Mouse (Mus musculus) urinary bladder, postnatal 4 days (tissue): ENCODE data around the gene Odf4.
"Not testable (repeated sequence)": the region's sequence is repeated elsewhere in the genome, so short reads cannot be mapped to it uniquely, and the experiment has no call there.

Source experiments
- DNase-seq, 2 experiments: peaks; one replicate each; pipeline ENCODE4 v3.0.0; 2021 to 2022; ENCODE audit warnings: low spot score in 2 of 2

Gene Odf4

DNA sequence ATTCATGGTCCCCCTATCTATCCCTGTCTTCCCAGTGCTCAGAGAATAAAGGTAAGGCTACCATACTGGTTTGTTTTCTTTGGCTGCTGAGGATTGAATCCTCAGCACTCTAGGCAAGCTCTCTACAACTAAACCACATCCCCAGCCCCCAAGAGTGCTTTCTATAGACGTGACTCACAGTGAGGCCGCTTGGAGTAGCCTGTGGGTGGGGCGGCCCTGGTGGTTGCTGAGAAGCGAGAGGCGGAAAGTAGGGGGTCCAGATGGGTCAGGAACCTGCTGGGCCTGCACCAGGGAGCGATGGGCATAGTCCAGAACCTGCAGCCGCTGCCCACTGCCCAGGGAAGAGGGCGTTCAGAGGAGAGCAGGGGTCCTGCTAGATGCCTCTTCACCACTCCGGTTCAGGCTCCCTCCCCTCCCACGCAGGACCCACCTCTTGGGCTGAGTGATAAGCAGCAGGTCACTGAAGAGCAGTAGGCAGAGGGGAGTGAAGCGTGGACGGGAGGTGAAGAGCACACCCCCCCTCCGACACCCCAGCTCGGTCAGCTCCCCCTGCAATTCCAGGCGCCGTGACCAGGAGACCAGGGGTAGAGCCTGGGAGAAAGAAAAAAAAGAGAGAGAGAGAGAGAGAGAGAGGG, 20.0 kb upstream of the Odf4 start:
- DNase-seq: no peak

DNA sequence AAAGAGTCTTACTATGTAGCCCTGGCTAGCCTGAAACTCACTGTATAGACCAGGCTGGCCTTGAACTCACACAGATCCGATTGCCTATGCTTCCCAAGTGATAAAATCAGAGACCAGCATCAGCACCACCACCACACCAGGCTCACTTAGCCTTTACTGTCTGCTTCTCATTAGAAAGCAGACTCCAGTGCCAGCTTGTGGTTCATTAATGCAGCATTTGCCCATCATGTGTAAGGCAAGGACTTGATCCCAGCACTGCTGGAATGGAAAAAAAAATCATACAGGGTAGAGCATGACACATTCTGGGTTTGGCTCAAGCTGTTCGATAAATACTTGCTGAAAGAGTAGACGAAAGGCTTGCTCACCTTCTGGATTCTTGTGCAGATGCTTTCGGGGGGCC, 19.1 kb upstream of the Odf4 start:
- DNase-seq: no peak

DNA sequence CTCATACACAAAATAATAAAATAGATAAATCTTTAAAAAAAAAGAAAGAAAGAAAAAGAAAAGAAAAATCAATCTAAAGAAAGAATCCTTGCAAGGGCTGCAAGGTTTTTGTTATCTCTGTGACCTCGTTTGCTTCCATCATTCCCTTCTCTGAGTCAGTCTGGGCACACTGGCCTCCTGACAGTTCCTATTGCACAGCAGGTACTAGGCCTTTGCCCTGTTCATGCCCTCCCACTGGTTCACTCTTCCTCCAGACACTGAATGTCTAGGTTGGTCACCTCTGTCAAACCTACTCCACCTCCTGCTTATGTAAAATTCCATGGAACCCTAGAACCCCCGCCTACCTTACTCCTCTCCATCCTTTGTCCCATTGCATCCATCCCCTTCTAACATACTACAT, 18.4 kb upstream of the Odf4 start:
- DNase-seq: no peak

DNA sequence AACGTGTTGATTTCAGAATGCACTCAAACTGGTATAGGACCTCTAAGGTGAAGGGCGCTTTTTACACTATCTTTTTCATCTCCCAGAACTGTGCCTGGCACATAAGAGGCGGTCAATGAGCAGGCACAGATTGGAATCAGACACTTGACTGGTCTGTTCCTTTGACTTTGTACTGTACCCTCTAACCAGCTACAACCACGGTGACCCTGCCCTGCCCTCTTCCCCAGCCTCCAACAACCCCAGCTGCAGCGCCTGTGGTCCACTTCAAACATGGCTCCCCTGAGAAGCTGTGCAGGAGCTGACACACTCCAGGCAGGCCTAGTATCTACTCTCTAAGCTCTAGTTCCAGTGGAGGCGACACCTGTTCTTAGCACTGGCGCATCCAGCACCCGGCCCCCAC, 15.8 kb upstream of the Odf4 start:
- DNase-seq: no peak

DNA sequence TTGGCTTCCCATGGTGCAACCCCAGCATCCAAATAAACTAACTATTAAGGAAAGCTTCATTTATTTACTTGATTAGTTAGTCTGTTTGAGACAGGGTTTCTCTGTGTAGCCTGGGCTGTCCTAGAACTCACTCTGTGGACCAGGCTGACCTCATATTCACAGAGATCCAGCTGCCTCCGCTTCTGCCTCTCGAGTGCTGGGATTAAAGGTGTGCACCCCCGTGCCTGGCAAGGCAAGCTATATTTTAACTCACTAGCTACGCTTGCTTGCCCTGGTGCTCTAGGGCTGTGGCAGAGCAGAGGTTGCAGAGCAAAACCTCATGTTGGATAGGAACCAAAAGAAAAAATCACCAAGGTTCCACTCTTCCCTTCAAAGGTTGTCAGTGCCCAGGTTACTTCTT, 13.6 kb upstream of the Odf4 start:
- no peak for DNase-seq

DNA sequence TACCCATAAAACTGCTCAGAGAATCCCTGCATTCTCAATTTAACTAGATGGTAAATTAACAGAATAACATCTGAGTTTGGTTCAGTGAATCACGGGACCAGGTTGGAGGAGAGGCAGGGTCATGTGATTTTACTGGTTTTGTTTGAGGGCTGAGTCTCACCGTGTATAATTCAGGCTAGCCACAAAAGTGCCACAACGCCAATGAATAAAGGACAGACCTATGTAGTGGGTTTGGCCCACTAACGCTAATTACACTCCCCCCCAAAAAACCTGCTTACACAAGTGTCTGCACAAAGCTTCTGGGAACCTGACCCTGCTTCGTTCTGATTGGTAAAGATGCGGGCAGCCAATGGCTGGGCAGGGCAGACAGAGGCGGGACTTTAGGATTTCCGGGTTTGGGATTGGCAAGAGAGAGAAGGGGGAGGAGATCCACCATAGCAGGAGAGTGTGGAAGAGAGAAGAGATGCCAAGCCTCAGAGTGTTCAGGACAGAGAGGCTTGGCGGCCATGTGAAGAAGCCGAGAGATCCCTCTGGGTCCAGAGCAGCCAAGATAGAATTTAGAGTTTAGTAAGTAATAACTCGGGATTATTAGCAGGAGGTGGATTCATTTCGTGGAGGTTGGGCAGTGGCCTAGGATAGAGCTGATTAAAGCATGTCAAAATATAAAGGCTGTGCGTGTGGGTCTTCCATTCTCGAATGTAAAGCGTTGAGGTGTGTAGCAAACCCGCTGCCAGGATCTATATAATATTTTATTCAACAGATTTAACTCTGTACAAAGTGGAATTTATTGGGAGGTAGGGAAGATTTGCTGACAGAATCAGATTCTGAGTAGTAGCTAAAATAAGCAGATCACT, 12.8 kb upstream of the Odf4 start:
- peak; percentile 83 to 84 for DNase-seq

DNA sequence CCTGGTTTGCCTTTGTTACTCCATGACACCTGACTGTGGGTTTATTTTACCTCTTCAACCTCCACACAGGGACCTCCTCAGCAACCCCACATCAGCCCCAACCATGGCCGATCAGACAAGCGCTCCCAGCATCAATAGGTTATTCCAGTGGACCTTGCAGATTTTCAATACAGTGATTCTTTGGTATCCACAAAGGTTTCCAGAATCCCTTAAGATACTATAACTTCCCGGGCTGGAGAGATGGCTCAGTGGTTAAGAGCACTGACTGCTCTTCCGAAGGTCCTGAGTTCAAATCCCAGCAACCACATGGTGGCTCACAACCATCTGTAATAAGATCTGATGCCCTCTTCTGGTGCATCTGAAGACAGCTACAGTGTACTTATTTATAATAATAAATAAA, 10.1 kb upstream of the Odf4 start:
- not testable (repeated sequence) for DNase-seq

DNA sequence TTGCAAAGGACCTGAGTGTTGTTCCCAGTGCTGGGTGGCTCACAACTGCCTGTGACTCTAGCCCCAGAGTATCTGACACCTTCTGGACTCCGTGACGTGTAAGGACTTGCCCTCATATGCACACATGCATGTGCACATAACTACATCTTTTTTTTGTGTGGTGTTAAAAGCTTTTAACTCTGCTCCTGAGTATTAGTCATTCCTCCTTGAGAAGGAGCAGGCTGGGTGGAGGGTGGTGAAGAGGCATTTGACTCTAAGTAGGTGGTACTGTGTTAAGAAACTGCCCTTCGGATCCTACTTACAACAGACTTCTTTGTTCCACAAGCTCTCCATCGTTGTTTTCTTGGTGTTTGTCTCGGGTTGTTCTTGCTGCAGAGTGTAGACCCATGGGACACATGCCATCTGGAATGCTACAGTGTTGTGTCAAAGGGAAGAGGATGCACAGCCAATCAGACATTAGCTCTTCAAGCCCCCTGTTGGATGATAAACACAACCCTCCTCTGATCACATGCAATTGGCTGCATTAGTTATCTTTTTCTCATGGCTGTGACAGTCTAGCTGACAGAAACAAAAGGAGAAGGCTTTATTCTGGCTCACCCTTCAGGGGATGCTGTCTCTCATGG, 7.1 kb upstream of the Odf4 start:
- DNase-seq: no peak

DNA sequence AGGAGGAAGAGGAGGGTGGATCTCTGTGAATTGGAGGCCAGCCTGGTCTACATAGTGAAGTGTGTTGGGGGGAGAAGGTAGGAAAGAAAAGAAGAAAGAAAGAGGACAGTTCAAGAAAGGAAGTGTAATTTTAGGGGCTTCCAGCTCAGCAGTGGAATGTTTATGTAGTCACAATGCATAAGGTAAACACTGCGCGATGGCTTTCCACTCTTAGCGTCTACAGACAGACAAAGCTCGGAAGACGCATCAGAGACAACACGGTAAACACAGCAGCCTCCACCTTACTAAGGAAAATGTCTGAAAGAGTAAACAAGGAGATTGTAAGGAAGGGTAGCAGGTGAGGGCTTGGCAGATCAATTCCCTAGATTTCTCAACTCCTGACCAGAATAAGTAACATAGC, 3.1 kb upstream of the Odf4 start:
- DNase-seq: no peak

DNA sequence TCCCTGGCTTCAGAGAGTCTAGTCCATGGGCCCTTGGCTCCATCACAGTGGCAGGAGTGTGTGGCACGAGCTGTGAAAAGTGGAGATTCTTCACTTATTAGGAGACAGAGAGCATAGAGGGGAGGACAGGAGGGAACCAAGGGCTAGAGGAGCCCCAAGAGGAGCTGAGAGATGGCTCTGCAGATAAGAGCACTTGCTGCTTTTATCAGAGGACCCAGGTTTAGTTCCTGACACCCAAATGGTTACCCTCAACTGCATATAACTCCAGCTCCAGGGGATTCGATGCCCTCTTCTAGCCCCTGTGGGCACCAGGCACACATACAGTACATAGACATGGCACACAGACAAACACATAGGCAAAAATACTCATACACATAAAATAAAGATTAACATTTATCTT, 2.1 kb downstream of the Odf4 start:
- DNase-seq: no peak

DNA sequence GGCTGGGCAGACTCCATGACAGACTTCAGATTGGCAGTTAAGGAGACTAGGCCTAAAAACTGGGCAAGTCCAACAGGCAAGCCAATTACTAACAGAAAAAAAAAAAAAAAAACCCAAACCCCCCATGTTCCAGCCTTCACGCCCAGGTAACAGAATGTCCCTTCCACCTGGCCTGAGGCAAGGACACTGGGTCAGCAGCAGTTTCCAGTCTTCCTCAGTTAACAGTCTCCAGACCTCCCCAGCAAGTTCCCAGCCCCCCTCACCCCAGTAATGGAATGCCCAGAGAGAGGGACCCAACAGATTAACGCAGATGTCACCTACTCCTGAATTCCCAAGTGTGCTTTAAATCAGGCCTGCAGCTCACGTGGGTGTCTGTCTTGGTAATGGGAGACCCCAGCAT, 3.7 kb downstream of the Odf4 start:
- no peak for DNase-seq

DNA sequence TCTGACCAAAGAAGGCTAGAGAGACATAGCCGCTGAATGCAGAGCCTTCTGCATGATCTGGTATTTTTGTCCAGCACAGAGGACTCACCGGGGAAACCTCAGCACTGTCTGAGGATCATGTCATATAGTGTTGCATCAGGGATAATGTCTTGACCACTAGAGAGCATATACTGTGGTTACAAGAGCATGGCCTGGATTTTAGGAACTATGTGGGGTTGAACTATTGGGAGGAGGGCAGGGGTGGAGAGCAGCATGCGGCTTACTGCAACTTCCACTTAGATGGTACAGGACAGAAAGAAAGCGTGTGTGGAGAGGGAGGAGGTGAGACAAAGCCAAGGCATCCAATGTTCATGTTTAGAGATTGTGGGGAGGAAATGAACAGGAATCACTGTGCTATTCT, 12.3 kb downstream of the Odf4 start:
- no peak for DNase-seq

DNA sequence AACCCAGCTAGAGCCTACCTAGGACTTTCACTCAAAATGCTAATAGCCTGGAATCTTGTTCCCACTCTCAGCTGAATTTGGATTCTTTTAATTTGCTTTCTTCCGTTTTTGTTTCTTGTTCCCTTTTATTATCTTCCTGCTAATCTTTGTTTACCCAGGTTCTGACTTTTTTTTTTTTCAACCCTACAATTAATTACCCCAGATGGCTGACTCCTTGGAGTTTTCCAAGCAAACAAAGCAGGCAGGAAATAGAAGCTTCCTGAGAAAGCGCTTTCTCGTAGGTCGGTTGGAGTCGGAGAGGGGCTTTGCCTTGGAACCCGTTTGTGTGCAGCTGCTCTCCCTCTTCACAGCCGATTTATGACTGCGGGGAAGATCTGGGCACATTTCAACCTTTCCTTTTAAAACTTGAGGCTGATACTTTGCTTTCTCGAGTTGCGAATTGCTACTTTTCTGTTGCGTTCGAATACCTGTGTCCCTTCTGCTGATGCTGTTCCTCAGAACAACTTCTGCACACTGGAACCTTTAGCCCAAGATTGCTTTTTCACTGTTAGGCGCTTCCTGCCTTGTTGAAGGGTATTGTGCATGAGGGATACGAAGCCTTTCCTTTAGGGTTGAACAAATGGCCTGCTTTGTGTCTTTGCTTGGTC, 15.2 kb downstream of the Odf4 start:
- DNase-seq: no peak

DNA sequence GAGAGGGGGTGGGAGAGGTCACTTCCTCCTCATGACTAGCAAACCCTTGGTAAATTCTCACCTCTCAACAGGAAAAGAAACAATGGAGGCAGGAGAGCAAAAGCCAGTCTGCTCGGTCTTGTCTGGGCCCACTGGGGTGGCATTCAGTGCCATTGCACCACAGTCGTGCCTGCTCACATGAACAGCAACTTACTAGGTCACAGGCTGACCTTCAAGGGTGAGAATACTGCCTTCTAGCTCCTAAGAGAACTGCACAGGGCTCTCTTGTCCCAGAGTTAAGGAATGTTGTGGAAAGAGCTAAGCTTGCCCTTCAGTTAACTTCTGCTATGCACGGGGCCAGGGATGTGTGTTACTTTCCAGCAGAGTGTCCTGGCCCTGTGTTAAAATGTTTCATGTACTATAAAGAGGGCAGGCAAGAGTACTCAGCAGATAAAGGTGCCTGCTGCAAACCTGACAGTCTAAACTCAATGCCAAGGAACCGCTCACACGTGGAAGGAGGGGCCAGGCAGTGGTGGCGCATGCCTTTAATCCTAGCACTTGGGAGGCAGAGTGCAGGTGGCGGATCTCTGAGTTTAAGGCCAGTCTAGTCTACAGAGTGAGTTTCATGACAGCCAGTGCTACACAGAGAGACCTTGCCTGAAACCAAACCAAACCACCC, 17.9 kb downstream of the Odf4 start:
- DNase-seq: no peak

DNA sequence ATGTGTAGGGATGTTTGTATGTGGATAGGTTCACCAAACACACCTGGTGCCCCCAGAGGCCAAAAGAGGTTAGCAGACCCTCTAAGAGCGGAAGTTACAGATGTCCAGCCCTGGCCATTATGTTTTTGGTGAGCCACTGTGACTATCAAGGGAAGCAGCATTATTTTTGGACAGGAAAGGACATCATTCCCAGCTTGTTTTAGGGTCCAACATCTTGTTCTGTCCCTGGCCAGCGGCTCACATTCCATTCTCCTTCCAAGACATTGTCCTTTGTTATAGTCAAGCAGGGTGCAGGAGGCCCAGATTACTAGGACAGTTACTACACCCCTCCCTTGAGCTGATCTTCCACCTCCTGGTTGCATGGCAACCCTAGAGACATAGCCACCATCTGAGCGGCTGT, 19.6 kb downstream of the Odf4 start:
- DNase-seq: no peak

DNA sequence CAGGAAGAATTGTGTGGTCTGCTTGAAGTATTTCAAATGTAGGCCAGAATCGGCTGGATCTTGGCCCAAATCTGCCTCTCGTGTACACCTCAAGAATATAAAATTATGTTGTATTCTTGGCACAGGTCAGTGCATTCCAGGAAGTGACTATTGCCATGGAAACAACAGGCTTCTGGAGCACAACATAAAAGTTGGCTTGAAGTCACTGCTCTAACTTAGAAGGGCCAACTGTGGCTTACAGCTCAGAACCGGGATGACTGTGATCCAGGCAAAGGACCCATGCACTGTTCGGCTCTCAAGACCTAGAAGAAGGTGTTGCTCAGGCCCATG, 20.5 kb downstream of the Odf4 start:
- DNase-seq: no peak

DNA sequence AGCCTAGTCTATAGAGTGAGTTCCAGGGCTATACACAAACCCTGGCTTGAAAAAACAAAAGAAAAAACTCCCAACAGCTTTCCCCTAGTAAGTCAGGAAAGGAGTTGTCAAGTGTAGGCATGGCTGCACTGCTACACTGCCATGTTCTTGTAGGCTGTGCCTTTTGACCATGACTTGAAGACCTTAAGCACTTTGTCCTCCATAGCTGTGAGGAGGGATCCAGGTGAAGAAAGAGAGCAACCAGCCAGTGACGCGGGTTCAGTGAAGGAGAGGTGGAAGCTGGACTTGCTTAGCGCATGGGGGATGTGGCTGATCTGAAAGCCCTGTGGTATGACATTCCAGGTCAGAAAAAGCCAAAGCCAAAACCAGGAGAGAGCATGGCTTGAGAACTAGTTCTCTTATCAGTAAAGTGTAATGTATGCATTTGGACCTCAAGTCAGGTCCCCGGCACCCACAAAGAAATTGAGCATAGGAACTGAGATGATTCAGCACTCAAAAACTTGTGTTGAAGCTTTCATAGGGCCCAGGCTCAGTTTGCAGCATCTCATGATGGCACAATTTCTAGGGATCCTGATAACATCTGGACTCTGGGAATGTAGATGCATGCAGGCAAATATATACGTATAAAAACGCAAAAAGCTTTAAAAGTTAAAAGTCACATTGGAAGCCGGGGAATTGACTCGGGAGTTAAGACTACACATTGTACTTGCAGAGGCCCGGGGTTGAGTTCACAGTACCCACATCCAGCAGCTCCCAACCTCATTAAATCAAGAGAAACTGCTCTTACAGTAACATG, 21.0 kb downstream of the Odf4 start:
- DNase-seq: no peak

DNA sequence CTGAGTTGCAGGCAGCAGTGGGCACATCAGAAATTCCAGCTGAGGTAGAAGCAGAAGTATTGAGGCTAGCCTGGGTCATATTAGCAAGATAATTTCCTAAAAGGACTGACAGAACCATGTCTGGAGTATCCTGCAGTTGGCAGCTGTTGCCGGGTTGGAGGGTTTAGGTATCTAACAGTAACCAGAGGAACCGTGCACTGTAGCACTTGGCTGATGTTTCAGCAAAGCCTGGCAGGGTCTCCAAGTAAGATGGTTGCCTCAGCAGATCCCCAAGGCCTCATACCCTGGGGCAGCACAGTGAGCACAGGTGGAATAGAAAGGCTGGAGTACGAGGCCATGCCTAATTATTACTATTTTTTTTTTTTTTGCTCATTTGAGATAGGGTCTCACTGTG, 21.7 kb downstream of the Odf4 start:
- no peak for DNase-seq

DNA sequence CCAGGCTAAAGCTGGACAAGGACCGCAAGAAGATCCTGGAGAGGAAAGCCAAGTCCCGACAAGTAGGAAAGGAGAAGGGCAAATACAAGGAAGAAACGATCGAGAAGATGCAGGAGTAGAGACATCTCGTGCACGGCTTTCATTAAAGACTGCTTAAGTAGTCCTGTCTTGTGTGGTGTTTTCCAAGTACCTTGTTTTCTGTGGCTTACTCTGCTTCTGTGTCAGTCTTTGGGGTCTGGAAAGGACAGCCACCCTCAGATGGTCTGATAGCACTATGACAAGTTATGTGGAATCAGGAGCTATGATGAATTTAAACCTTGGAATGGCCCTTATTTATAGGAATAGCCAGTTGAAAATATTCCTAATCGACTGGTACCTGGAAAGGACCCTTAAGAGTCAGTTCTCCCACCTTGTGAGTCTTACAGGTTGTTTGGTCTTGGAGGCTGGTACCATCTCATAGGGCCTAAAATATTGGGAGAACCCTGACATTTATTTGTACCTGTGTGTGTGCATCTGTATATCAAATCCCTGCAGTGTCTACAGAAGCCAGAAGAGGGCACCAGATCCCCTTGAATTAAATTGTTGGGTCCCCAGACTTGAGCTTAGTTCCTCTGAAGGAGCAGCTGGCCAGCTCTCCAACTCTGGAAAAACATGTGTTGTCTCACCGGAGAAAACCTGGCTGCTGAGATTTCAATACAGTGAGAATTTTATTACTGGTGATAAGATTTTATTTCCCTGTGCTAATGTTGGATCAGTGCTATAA, 22.3 kb downstream of the Odf4 start:
- peak; percentile 36 to 77 for DNase-seq

DNA sequence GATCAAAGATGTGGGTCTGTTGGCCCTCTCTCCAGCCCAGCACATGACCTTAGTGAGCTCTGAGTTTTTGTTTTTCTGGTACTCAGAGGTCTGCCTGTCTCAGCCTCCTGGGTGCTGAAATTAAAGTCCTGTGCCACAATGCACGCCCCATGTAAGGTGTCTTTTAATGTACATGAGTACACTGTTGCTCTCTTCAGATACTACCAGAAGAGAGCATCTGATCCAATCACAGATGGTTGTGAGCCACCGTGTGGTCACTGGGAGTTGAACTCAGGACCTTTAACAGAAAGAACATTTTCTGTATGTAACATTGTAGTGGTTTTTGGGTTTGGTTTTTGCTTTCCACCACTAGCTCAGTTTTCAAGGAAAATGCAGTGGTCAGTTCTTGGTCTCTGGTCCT, 23.1 kb downstream of the Odf4 start:
- no peak for DNase-seq

DNA sequence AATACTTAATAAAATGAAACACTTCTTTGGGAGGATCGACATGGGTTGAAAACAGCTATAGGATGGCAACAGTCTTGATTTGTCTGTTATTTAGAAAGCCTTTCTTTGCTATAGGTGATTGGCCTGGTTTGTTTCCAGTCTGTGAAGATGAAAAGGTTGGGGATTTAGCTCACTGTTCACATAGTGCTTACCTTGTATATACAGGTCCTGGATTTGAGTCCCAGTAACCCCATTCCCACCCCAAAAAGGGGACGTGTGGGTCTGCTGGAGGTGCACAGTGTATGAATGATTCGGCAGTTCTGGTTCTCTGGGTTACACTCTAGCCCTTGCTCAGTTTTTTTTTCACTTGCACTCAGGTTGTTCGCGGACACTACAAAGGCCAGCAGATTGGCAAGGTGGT, 24.1 kb downstream of the Odf4 start:
- no peak for DNase-seq
